Mouse (Mus musculus): ENCODE measurements around the gene Scn8a.

Scn8a gene

GRCm38 (mm10) chr15:100879073-100879472, 9.4 kb downstream of the Scn8a start:
- DNase-seq (ENCODE audit: low spot score) = no peak

DNA sequence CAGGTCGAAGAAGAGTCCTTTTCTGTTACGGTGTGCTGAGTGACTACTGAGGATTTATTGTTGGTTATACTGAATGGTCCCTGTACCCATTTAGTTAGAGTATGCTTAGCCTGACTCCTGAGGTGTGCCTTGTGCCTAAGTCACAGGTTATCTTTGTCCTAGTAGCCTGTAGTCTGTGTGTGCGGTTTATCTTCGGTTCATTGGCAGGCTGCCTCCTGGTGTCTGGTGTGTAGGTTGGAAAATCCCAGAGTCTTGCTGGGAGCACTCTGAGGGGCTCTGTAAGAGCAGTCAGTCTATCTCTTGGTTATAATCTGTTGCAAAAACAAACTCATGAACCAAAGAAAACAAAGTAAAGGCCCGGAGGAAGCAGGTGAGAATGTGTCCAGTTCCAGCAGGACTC, 11.7 kb downstream of the Scn8a start:
- DNase-seq (ENCODE audit: low spot score) = no peak

GRCm38 (mm10) chr15:100884481-100884880, 14.8 kb downstream of the Scn8a start:
- DNase-seq (ENCODE audit: low spot score) = no peak

- DNase-seq (ENCODE audit: low spot score) = no peak
Observed at GRCm38 (mm10) chr15:100891962-100892361, 22.3 kb downstream of the Scn8a start.

DNA sequence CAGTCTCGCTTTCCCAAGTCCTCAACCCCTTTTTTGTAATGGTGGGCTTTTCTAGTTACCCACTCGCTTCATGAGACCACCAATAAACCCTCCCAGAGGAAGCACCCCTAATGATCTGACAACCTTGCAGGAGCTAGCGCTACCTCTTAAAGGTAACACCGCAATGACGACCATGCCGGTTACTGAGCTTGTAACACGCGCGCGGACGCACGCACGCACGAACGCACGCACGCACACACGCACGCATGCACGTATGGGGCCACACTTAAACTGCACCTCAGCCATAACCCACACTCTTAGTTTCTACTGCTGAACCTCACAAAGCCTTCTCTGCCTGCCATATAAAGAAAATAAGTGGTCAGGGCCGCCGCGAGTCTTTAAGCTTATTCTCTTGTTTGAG, 26.8 kb downstream of the Scn8a start:
- no peak for DNase-seq (ENCODE audit: low spot score)

- no peak for DNase-seq (ENCODE audit: low spot score)
Observed at GRCm38 (mm10) chr15:100903811-100904210, 34.2 kb downstream of the Scn8a start.

- no peak for DNase-seq (ENCODE audit: low spot score)
Observed at GRCm38 (mm10) chr15:100905006-100905405, 35.3 kb downstream of the Scn8a start.

DNA sequence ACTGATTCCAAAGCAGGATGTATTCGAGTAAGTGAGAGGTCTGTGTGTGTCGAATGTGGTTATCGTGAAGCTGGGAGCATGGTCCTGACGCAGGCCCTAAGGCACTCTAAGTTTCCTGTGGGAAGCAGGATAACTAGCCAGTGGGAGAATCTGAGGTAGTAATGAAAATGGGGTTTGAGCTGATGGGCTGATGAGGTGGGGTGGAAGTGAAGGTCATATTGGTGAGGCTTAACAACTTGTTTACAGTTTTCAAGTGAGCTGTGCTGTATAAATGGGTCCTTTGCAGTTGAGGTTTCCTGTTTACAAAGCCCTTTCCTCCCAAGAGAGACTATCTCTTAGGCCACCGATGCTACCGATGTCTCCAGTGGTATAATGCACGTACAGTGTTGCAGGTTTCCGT, 36.1 kb downstream of the Scn8a start:
- no peak for DNase-seq (ENCODE audit: low spot score)

- DNase-seq (ENCODE audit: low spot score) = no peak
Observed at GRCm38 (mm10) chr15:100908817-100909216, 39.2 kb downstream of the Scn8a start.

DNA sequence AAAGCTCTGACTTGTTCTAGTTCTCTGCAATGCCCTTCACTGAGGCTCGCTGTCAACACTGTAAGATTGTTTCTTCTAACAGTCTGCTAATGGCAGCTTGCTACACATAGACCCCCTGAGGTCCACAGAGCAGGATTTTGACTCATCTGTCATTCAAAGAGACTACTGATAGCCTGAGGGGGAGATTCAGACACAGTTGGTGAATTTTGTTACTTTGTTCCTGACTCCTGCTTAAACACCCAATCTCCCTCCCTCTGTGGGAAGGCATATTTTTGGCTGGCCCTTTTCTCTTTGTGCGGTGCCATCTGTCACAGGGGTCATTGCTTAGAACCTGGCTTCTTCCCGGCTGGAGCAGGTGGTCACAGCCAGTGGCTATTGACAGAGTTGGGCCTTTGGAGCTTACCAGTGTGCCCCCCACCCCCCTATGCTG, 40.1 kb downstream of the Scn8a start:
- DNase-seq (ENCODE audit: low spot score) = peak; percentile 53

DNA sequence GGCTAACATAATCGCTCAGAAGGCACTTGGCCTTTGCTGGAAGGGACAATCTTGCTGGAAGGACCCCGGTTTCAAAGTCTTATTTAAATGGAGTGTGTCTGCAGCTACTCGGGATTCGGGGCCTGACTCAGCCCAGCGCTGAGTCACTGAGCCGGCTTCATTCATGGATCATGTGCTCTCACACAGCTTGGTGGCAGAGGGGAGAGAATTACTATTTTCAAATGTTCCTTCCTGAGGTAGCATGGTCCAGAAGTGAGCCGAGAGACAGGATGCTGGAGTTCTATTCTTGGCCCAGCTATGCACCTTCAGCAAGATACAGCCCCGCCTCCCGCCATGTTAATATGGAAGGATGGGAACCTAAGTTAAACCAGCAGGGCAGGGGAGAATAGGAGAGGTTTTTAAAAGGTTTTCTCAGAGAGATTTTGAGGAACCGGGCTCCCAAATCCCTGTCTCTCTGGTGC, 40.8 kb downstream of the Scn8a start:
- no peak for DNase-seq (ENCODE audit: low spot score)

GRCm38 (mm10) chr15:100912676-100913266, 43.1 kb downstream of the Scn8a start:
- DNase-seq (ENCODE audit: low spot score) = no peak

- DNase-seq (ENCODE audit: low spot score) = no peak
Observed at GRCm38 (mm10) chr15:100914734-100915242, 45.1 kb downstream of the Scn8a start.

- DNase-seq (ENCODE audit: low spot score) = no peak
Observed at GRCm38 (mm10) chr15:100918046-100918445, 48.4 kb downstream of the Scn8a start.

DNA sequence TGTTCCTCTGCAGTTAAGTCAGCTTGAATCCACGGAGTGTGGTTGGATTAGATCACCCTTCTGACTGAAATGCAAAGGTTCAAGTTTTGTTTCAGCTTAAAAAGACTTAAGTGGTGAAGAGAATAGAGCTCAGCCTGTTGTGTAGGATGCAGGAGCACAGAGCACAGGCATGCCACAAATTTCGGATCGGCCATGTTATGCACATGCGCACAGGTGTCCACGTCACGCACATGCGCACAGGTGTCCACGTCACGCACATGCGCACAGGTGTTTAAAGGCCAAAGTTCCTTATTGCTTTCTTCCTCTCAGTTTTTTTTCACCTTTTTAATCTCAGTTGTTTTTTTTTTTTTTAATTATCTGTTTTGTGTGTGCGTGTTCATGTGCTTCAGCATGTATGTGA, 52.6 kb downstream of the Scn8a start:
- peak; percentile 53 for DNase-seq (ENCODE audit: low spot score)

GRCm38 (mm10) chr15:100923476-100923875, 53.8 kb downstream of the Scn8a start:
- peak; percentile 23 for DNase-seq (ENCODE audit: low spot score)

- DNase-seq (ENCODE audit: low spot score) = no peak
Observed at GRCm38 (mm10) chr15:100924941-100925340, 55.3 kb downstream of the Scn8a start.

DNA sequence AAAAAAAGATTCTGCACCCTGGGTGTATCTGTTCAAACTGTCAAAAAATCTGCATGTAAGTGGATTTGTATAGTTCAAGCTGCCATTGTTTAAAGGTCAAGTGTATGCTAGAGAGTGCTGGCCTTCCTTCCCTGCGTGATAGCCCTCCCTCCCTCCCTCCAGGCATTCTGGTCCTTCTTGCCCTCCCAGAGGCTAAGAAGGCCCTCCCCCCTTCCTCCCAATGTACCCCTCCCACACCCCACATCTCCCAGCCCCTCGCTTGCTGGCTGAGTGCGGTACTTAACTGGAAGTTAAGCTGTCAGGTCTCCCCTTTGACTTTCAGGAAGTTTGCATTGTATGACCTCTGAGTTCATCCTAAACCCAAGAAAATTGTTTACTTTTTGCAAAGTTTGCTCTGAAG, 60.8 kb downstream of the Scn8a start:
- no peak for DNase-seq (ENCODE audit: low spot score)

DNA sequence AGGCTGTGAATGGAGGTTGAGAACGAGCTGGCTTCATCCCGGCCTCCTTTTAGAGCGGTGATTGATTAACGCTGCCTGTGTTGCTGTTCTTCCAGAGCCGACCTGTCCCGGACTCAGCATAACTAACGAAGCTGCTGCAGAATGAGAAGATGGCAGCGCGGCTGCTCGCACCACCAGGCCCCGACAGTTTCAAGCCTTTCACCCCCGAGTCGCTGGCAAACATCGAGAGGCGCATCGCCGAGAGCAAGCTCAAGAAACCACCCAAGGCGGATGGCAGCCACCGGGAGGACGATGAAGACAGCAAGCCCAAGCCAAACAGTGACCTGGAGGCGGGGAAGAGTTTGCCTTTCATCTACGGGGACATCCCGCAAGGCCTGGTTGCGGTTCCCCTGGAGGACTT, 66.5 kb downstream of the Scn8a start:
- DNase-seq (ENCODE audit: low spot score) = no peak

DNA sequence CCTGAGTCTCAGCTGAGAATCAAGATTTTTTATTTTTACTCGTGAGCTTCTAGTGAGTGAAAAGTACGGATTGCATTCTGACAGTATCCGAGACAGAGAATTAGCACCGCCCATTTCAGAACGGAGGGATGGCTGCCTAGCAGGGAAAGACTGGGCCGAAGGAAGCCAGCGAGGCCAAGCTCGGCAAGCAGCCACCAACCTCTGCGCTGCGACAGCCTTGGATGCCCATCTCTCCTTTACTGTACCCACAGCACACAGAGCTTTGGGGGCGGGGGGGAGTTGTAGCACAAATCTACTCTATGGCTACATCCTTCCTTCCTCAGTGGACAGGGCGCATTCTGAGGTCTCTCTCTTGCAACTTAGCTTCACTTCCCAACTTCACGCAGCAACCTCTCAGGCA, 78.7 kb downstream of the Scn8a start:
- no peak for DNase-seq (ENCODE audit: low spot score)

DNA sequence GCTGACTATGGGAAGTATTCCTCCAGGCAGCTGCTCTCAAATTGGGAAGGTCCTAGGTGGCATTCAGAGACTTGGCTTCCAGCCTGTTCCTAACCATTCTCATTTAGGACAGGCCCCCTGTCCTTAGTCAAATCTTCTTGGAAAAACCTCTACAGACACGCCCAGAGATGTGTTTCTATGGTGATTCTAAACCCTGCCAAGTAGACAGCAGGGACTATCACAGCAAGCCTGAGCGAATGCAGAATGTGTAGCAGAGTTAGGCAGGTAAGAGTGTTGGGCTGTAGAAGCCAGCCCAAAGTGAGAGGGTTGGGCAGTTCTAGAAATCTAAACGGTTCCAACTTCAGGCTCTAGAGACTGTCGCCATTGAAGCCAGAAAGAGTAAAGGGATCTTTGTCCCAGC, 79.5 kb downstream of the Scn8a start:
- no peak for DNase-seq (ENCODE audit: low spot score)

- DNase-seq (ENCODE audit: low spot score) = no peak
Observed at GRCm38 (mm10) chr15:100951491-100951890, 81.8 kb downstream of the Scn8a start.

- DNase-seq (ENCODE audit: low spot score) = no peak
Observed at GRCm38 (mm10) chr15:100952292-100952691, 82.6 kb downstream of the Scn8a start.

DNA sequence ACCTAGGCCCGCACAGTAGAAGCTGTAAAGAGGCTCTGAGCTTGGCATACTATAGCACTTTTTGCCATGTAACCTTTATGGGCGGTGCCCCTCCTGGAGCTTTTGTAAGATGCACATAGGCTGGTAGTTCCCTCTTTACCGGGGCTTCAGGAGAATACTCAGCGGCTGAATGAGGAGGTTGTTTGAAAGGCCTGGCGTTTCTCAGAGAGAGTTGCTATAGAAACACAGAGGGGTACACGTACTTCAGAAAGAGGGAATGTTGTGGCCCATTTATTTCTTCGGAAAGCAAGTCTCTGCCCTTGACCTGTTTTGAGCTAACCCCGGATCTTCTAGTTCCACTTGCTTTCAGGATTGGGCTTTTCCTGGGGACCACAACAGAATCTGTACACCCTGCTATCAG, 83.2 kb downstream of the Scn8a start:
- DNase-seq (ENCODE audit: low spot score) = no peak

Data from testis, postnatal 14 days (tissue).